Mouse (Mus musculus): ENCODE measurements around the gene Gm960.

DNA sequence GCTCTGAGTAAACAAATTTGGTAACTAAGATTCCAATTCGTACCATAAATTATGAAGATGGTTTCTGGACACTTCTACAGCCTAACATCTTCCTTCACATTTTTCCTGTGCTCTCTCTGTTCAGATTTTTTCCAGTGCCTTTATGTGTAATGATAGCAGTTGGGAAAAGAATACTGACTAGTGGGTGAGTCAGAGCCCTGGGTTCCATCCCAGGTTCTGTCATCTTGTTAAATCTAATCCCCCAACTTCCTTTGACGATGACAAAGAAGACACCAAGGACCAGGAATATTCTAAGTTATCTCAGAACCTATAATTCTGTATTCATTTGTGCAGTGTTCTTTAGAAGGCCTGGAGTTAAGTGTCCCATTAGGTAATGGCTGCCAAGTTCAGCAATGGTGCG lies 1.3 kb downstream of the Gm960 start:
- TF ChIP-seq CTCF (IDR thresholded peaks at IDR 0.05; ENCODE audit: extremely low read depth, insufficient read length, insufficient replicate concordance, low read depth, low read length) (no peak), POLR2A (IDR thresholded peaks at IDR 0.05; ENCODE audit: low read depth, low read length) (no peak)
